Mouse (Mus musculus): ENCODE data around the gene Kif17.

- TF ChIP-seq CTCF (IDR thresholded peaks at IDR 0.05; ENCODE audit: low read depth) = no peak
- no peak for TF ChIP-seq EP300 (IDR thresholded peaks at IDR 0.05; ENCODE audit: low read depth)
Observed at GRCm38 (mm10) chr4:138293261-138293948, 43.2 kb downstream of the Kif17 start.
